Mouse (Mus musculus) layer of hippocampus, adult 8-10 months (tissue): ENCODE data around the gene B3galnt1. TPM values are rescaled to one million over a fixed set of nuclear protein-coding genes. Genes with fewer than 3 reads are reported as not detected.

ENCODE experiments used
- total RNA-seq, 4 experiments: library from RNA; stranded (reverse); gene quantifications; 2 replicates each; pipeline ENCODE4 v1.2.4; 2022

Gene B3galnt1
- total RNA-seq, 4 experiments from 2014 or later, result 41.6 to 44.5 (median 42.1) TPM

Other genes starting within 250 kb of the B3galnt1 start
- 10 to 100 TPM; 47.0 to 68.9 (median 48.7) TPM for gene Nmd3, start 123.0 kb upstream of the B3galnt1 start, total RNA-seq